Mouse (Mus musculus) thymus, postnatal 10 days (tissue): ENCODE data around the gene Foxi3.

Experiments used
- DNase-seq, 2 experiments: peaks; one replicate each; pipeline ENCODE4 v3.0.0; 2021; ENCODE audit warnings: low spot score in 2 of 2

Foxi3 gene

DNA sequence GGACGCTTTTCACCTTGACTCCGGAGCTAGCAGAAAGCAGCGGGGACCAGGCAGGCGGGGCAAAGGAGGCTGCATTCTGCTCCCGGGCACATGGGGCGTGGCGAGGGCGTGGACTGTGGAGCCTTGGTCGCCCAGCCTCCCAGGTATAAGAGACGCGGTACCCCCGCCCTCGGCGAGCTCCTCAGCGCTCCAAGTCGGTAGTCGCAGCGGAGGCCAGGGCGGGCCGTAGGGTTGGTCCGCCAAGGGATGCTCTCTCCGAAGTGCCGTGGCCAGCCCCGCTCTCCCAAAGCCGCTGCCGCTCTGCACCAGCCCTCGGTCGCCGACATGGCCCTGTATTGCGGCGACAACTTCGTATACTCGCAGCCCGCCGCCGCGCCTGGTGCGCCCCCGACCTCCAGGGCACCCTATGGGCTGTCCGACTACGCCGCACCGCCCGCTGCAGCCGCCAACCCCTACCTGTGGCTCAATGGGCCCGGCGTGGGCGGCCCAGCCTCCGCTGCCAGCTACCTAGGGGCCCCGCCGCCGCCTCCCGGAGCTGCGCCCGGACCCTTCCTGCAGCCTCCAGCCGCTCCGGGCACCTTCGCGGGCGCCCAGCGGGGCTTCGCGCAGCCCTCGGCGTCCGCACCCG, at the start of gene Foxi3:
Gene Foxi3 (plus strand): TSS at position 247 of the 628 bp plus-strand sequence.
- DNase-seq, result peak in 1 of 2 experiments; percentile 10

DNA sequence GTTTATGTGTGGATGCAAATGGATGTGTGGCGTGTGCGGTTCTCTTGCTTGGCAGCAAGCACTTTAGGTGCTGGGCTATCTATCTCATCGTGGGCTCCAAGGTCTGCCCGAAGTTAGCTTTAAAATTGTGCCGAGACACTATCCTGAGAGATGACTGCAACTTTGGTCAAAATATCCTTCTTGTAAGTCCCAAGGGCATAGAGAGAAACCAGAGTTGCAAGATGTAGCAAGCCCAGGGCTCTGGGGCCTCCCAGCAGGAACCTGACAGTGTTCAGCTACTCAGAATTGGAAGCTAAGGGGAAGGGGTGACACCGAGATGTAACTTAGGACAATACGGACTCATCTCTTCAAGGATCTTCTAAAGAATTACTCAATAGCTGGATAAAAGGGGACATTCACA, 46.8 kb upstream of the Foxi3 start:
- DNase-seq, result no peak

- no peak for DNase-seq
Observed at GRCm38 (mm10) chr6:70910285-70910684, 46.0 kb upstream of the Foxi3 start.

GRCm38 (mm10) chr6:70911668-70912395, 44.5 kb upstream of the Foxi3 start:
- no peak for DNase-seq

GRCm38 (mm10) chr6:70912396-70912765, 44.0 kb upstream of the Foxi3 start:
- no peak for DNase-seq

DNA sequence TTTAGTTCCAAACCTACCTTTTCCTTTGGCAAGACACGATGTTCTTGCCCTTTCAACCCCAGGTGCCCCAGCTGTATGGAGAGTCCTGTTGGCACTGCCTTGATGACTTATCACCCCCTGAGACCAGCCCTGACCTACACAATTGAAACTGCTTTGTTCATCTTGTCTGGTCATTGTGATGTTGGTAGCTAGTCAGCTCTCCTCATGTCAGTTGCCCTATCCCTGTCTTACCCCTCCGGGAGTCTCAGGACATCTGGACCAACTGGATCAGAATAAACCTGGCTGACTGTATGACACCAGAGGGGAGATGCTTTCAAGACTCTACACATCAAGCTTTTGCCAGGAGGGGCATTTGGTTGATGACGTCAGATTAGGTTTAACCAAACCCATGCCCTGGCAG, 37.5 kb upstream of the Foxi3 start, which contains the start of gene Tex37:
Gene Tex37 (minus strand): TSS at position 101 of the 400 bp plus-strand sequence.
- DNase-seq, result no peak

DNA sequence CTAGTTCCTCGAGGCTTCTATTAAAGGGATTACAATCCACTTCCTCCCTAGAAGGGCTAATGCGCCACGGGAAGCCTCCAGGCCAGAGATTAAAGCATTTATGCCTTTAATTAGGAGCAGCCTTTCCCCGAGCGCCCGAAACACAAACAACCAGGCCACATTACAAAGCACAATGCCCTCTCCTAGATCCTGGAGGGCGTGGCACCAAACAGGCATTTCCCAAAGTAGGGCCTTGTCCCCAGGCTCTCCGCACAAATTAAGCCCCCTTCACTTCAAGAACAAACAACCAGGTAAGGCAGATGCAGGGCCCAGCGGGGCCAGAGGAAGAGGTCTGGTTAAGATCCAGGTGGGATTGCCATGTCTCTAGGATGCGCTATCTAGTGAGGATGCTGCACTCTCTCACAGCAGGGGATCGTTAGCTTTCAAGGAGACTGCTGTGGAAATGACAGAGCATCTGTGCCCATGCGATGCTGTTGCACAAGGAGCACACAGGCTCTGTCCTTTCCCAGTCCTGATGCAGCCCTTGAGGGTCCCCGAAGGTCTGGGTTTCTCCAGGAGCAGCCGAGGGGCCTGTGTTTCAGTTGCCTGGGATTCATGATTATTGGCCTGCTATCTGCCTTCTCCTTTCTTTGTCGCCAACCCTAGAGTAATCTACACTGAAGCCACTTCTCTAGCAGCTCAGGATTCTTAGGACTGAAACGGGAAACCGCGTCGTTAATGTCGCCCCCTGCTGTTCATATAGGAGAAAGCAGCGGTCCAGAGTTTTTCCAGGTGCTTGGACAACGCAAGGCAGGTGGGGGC, 34.9 kb upstream of the Foxi3 start:
- peak in 1 of 2 experiments; percentile 25 for DNase-seq

DNA sequence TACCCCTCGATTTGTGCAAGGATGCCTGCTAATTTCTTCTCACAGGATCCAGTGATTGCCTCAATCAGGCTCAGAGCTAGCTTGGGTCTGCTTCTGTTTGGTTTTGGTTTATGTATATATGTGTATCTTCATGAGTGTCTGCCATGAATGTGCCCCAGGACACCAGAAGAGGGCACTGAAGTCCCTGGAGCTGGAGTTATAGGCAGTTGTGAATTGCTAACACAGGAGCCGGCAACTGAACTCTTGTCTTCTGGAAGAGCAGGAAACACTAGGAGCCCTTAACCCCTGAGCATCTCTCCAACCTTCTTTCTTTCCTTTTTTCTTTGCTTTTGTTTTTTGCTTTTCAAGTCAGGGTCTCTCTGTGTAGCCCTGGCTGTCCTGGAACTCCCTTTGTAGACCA, 24.5 kb upstream of the Foxi3 start:
- DNase-seq, result no peak

GRCm38 (mm10) chr6:70953274-70953673, 3.1 kb upstream of the Foxi3 start:
- DNase-seq, result no peak

- DNase-seq, result no peak
Observed at GRCm38 (mm10) chr6:70954040-70954439, 2.3 kb upstream of the Foxi3 start.

DNA sequence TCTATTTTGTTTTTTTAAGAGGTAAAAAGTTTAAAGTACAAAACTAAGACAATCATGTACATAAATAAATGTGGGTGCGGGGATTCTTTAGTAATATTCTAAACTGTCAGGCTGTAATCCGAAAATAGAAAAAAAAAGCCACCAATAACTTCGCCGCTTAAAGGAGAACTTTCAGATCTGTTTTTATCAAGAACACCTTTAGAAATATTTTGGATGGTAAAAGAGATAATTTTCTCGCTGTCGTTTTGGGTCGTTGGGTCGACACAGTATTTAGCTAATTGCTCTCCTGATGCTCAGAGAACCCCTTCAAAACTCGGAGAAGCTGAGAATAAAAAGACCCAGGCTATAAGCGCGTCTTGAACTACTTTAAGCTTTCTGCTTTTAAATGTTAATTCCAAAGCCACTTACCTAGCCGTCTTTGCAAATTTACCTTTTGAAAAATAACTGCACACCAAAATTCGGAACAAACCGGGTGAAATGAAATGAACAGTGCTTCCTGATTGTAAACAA, 985 bp upstream of the Foxi3 start:
- DNase-seq, result no peak

DNA sequence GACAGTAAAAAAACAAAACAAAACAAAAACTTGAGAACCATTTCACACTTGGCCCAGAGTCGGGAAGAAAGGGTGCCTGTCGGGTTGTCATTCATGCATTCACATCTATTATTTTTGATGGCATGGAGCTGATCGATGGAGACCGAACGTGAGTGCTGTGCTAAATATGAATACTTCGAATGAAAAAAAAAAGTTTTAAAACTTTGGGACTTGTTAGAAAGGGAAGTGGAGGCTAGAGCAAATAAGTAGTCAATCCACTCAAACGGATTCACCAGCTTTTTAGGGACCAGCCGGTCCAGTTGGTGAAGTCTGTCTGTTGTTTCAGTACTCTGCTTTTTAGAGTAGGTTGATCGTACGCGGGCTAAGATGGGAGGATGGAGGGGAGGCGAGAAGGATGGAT, 490 bp upstream of the Foxi3 start:
- no peak for DNase-seq

DNA sequence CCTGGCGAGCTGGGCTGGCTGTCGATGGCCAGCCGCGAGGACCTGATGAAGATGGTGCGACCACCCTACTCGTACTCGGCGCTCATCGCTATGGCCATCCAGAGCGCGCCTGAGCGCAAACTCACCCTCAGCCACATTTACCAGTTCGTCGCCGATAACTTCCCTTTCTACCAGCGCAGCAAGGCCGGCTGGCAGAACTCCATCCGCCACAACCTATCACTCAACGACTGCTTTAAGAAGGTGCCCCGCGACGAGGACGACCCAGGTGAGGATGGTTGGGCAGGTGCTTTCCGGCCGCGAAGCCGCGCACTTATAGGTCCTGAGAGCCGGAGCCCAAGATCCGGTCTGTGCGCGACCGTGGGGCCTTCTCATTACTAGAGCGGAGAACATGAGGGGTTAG, 605 bp downstream of the Foxi3 start:
- DNase-seq, result no peak

GRCm38 (mm10) chr6:70957341-70957940, 1.1 kb downstream of the Foxi3 start:
- no peak for DNase-seq

- DNase-seq, result no peak
Observed at GRCm38 (mm10) chr6:70964116-70964830, 7.9 kb downstream of the Foxi3 start.

GRCm38 (mm10) chr6:70965694-70966093, 9.4 kb downstream of the Foxi3 start:
- DNase-seq, result no peak

- DNase-seq, result no peak
Observed at GRCm38 (mm10) chr6:70967422-70967821, 11.1 kb downstream of the Foxi3 start.

- DNase-seq, result no peak
Observed at GRCm38 (mm10) chr6:70968291-70968690, 12.0 kb downstream of the Foxi3 start.

DNA sequence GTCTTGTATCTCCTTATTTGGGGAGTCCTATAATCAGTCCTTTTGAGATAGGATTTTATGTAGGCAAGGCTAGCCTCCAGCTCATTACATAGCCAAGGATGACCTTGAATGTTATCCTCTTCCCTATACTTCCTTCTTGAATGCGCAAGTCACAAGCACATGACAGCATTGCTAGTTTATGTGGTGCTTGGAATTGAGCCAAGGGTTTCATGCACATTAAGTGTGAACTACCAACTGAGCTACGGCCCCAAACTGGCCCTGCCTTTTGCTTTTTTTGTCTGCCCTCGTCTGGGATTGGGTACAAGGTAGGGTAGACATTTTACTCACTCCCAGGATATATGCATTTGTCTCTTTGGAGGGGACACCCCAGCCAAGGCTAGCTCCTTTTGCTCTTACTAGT, 16.7 kb downstream of the Foxi3 start:
- no peak for DNase-seq

DNA sequence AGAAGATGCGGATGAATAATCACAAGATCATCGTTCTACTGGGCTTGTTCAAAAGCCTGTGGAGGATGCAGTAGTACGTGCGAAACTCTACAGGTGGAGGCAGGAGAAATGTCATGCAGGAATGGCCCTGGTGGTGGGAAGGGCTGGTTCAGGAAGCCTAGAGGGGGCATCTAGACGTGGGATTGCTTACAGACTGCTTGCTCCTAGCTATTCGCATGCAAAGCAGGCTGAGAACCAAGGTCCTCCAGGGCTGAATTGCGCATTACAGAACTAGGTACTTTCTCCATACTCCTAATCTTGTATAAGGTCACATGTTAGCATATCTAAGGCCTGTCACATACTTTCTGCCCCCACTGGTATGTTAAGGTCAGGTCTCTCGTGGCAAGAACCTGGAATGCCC, 24.7 kb downstream of the Foxi3 start:
- no peak for DNase-seq

- no peak for DNase-seq
Observed at GRCm38 (mm10) chr6:70982416-70982815, 26.1 kb downstream of the Foxi3 start.
